Mouse (Mus musculus): ENCODE measurements around the gene Zfp953.
"Not testable (repeated sequence)": the region's sequence is repeated elsewhere in the genome, so short reads cannot be mapped to it uniquely, and the experiment has no call there.

Zfp953 gene

GRCm38 (mm10) chr13:67360131-67360744 is at the start of gene Zfp953, which contains the start of gene Gm28044:
Gene Zfp953 (minus strand): TSS chr13:67360605.
Gene Gm28044 (minus strand): TSS chr13:67360536.
- DNase-seq = peak; percentile 86

GRCm38 (mm10) chr13:67399183-67399903 is 38.9 kb upstream of the Zfp953 start, which contains the start of gene Zfp429:
Gene Zfp429 (minus strand): TSS chr13:67399819.
- peak; percentile 74 for DNase-seq

- DNase-seq = not testable (repeated sequence)
Observed at GRCm38 (mm10) chr13:67376255-67376654, 15.8 kb upstream of the Zfp953 start.

GRCm38 (mm10) chr13:67375050-67375911 is 14.9 kb upstream of the Zfp953 start, which contains the start of the genes Gm28041 and Zfp456:
Gene Gm28041 (minus strand): TSS chr13:67375733.
Gene Zfp456 (minus strand): TSS chr13:67375810.
- peak; percentile 43 for DNase-seq

GRCm38 (mm10) chr13:67351854-67352253 is 8.6 kb downstream of the Zfp953 start:
- no peak for DNase-seq

GRCm38 (mm10) chr13:67343422-67343821 is 17.0 kb downstream of the Zfp953 start:
- DNase-seq = no peak

- no peak for DNase-seq
Observed at GRCm38 (mm10) chr13:67332877-67333276, 27.5 kb downstream of the Zfp953 start.

GRCm38 (mm10) chr13:67332019-67332724 is 28.2 kb downstream of the Zfp953 start, which contains the start of gene Zfp595:
Gene Zfp595 (minus strand): TSS chr13:67332570.
- DNase-seq = peak; percentile 77

- DNase-seq = no peak
Observed at GRCm38 (mm10) chr13:67306718-67307117, 53.7 kb downstream of the Zfp953 start.

GRCm38 (mm10) chr13:67305822-67306672 is 54.4 kb downstream of the Zfp953 start, which contains the start of gene Zfp457:
Gene Zfp457 (minus strand): TSS chr13:67306485.
- peak; percentile 88 for DNase-seq
